Mouse (Mus musculus): ENCODE data around the gene Olfr625-ps1. TPM values are rescaled to one million over a fixed set of nuclear protein-coding genes. Genes with fewer than 3 reads are reported as not detected.

The Olfr625-ps1 gene
- not detected in 2 replicates for polyA plus RNA-seq (2014; fragmentation: Nextera tagmentation; extraction: Ambion mirVana)

GRCm38 (mm10) chr7:103682420-103682819, at the start of gene Olfr625-ps1:
TSS of gene Olfr625-ps1 (plus strand) at chr7:103682720.
- H3K9ac ChIP-seq (ENCODE audit: low read length): no peak within 1 kb of the TSS
- no peaks in the 10 kb centered on the region for H3K27me3 ChIP-seq (replicated peaks; ENCODE audit: control insufficient read depth, insufficient read depth, low read length)
- ATAC-seq (replicated peaks; ENCODE audit: low FRiP score, low TSS enrichment, low read depth): no peak
- DNase-seq (ENCODE audit: low spot score): no peak
- H3K36me3 ChIP-seq (ENCODE audit: control insufficient read depth, insufficient read depth, low read length): no peaks in the 10 kb centered on the region
- no peaks in the 10 kb centered on the region for H3K9me3 ChIP-seq (ENCODE audit: control insufficient read depth, low read length)
- no peak within 1 kb of the TSS for H3K4me2 ChIP-seq (ENCODE audit: low read length)
- no peak within 1 kb of the TSS for H3K4me3 ChIP-seq (ENCODE audit: low read depth, low read length)
- no peaks in the 10 kb centered on the region for H3K4me1 ChIP-seq (replicated peaks; ENCODE audit: control insufficient read depth, insufficient read depth, low read length)
- no peak within 1 kb of the TSS for H3K27ac ChIP-seq (ENCODE audit: low read depth)

GRCm38 (mm10) chr7:103636795-103637194, 45.7 kb upstream of the Olfr625-ps1 start:
- H3K4me1 ChIP-seq (replicated peaks; ENCODE audit: control insufficient read depth, insufficient read depth, low read length): no peaks in the 10 kb centered on the region
- H3K9ac ChIP-seq (ENCODE audit: low read length): no peak overlapping the region
- no peak for DNase-seq (ENCODE audit: low spot score)
- no peak overlapping the region for H3K27ac ChIP-seq (ENCODE audit: low read depth)
- H3K27me3 ChIP-seq (replicated peaks; ENCODE audit: control insufficient read depth, insufficient read depth, low read length): no peaks in the 10 kb centered on the region
- no peak overlapping the region for H3K4me2 ChIP-seq (ENCODE audit: low read length)
- H3K4me3 ChIP-seq (ENCODE audit: low read depth, low read length): no peak overlapping the region
- H3K9me3 ChIP-seq (ENCODE audit: control insufficient read depth, low read length): no peaks in the 10 kb centered on the region
- H3K36me3 ChIP-seq (ENCODE audit: control insufficient read depth, insufficient read depth, low read length): no peaks in the 10 kb centered on the region
- no peak for ATAC-seq (replicated peaks; ENCODE audit: low FRiP score, low TSS enrichment, low read depth)

- Histone ChIP-seq H3K27ac (ENCODE audit: low read depth) (no peak within 1 kb of the TSS), H3K9me3 (ENCODE audit: control insufficient read depth, low read length) (no peaks in the 10 kb centered on the region), H3K27me3 (replicated peaks; ENCODE audit: control insufficient read depth, insufficient read depth, low read length) (no peaks in the 10 kb centered on the region), H3K4me3 (ENCODE audit: low read depth, low read length) (no peak within 1 kb of the TSS), H3K36me3 (ENCODE audit: control insufficient read depth, insufficient read depth, low read length) (no peaks in the 10 kb centered on the region), H3K9ac (ENCODE audit: low read length) (no peak within 1 kb of the TSS), H3K4me2 (ENCODE audit: low read length) (no peak within 1 kb of the TSS), H3K4me1 (replicated peaks; ENCODE audit: control insufficient read depth, insufficient read depth, low read length) (no peaks in the 10 kb centered on the region)
- WGBS: 86% methylated on average over 1 of the region's 1 CpGs
- DNase-seq (ENCODE audit: low spot score): no peak
- no peak for ATAC-seq (replicated peaks; ENCODE audit: low FRiP score, low TSS enrichment, low read depth)
Observed at GRCm38 (mm10) chr7:103642602-103643001, 39.9 kb upstream of the Olfr625-ps1 start, which contains the start of gene Olfr622. TSS of gene Olfr622 (minus strand) at chr7:103642702.

GRCm38 (mm10) chr7:103644070-103644469, 38.5 kb upstream of the Olfr625-ps1 start:
- H3K27ac ChIP-seq (ENCODE audit: low read depth): no peak overlapping the region
- no peak for ATAC-seq (replicated peaks; ENCODE audit: low FRiP score, low TSS enrichment, low read depth)
- WGBS: 69% methylated on average over 4 of the region's 4 CpGs

GRCm38 (mm10) chr7:103663598-103663997, 18.9 kb upstream of the Olfr625-ps1 start, which contains the start of gene Olfr623:
TSS of gene Olfr623 (minus strand) at chr7:103663698.
- Histone ChIP-seq H3K4me3 (ENCODE audit: low read depth, low read length) (no peak within 1 kb of the TSS), H3K27me3 (replicated peaks; ENCODE audit: control insufficient read depth, insufficient read depth, low read length) (no peaks in the 10 kb centered on the region), H3K36me3 (ENCODE audit: control insufficient read depth, insufficient read depth, low read length) (no peaks in the 10 kb centered on the region), H3K4me1 (replicated peaks; ENCODE audit: control insufficient read depth, insufficient read depth, low read length) (no peaks in the 10 kb centered on the region), H3K9me3 (ENCODE audit: control insufficient read depth, low read length) (no peaks in the 10 kb centered on the region), H3K4me2 (ENCODE audit: low read length) (no peak within 1 kb of the TSS), H3K9ac (ENCODE audit: low read length) (no peak within 1 kb of the TSS), H3K27ac (ENCODE audit: low read depth) (no peak within 1 kb of the TSS)
- ATAC-seq (replicated peaks; ENCODE audit: low FRiP score, low TSS enrichment, low read depth) (no peak), DNase-seq (ENCODE audit: low spot score) (no peak)

More at GRCm38 (mm10) chr7:103644070-103644469, 38.5 kb upstream of the Olfr625-ps1 start:
- H3K27me3 ChIP-seq (replicated peaks; ENCODE audit: control insufficient read depth, insufficient read depth, low read length): no peaks in the 10 kb centered on the region
- no peak overlapping the region for H3K4me3 ChIP-seq (ENCODE audit: low read depth, low read length)
- no peak overlapping the region for H3K4me2 ChIP-seq (ENCODE audit: low read length)
- no peaks in the 10 kb centered on the region for H3K4me1 ChIP-seq (replicated peaks; ENCODE audit: control insufficient read depth, insufficient read depth, low read length)
- H3K9ac ChIP-seq (ENCODE audit: low read length): no peak overlapping the region
- DNase-seq (ENCODE audit: low spot score): no peak
- H3K36me3 ChIP-seq (ENCODE audit: control insufficient read depth, insufficient read depth, low read length): no peaks in the 10 kb centered on the region
- H3K9me3 ChIP-seq (ENCODE audit: control insufficient read depth, low read length): no peaks in the 10 kb centered on the region

- H3K4me1 ChIP-seq (replicated peaks; ENCODE audit: control insufficient read depth, insufficient read depth, low read length): no peaks in the 10 kb centered on the region
- H3K9me3 ChIP-seq (ENCODE audit: control insufficient read depth, low read length): no peaks in the 10 kb centered on the region
- no peak within 1 kb of the TSS for H3K4me3 ChIP-seq (ENCODE audit: low read depth, low read length)
- ATAC-seq (replicated peaks; ENCODE audit: low FRiP score, low TSS enrichment, low read depth) (no peak), DNase-seq (ENCODE audit: low spot score) (no peak)
- no peak within 1 kb of the TSS for H3K27ac ChIP-seq (ENCODE audit: low read depth)
- H3K36me3 ChIP-seq (ENCODE audit: control insufficient read depth, insufficient read depth, low read length): no peaks in the 10 kb centered on the region
- H3K27me3 ChIP-seq (replicated peaks; ENCODE audit: control insufficient read depth, insufficient read depth, low read length): no peaks in the 10 kb centered on the region
- WGBS: 84% methylated on average over 2 of the region's 2 CpGs
- no peak within 1 kb of the TSS for H3K4me2 ChIP-seq (ENCODE audit: low read length)
- H3K9ac ChIP-seq (ENCODE audit: low read length): no peak within 1 kb of the TSS
Observed at GRCm38 (mm10) chr7:103671091-103671490, 11.4 kb upstream of the Olfr625-ps1 start, which contains the start of gene Olfr624. TSS of gene Olfr624 (minus strand) at chr7:103671191.

GRCm38 (mm10) chr7:103699469-103699868, 16.9 kb downstream of the Olfr625-ps1 start:
- H3K4me3 ChIP-seq (ENCODE audit: low read depth, low read length): no peak overlapping the region
- DNase-seq (ENCODE audit: low spot score) (no peak), ATAC-seq (replicated peaks; ENCODE audit: low FRiP score, low TSS enrichment, low read depth) (no peak)
- no peak overlapping the region for H3K27ac ChIP-seq (ENCODE audit: low read depth)
- no peak overlapping the region for H3K4me2 ChIP-seq (ENCODE audit: low read length)
- WGBS: 87% methylated on average over 4 of the region's 4 CpGs
- H3K4me1 ChIP-seq (replicated peaks; ENCODE audit: control insufficient read depth, insufficient read depth, low read length): no peaks in the 10 kb centered on the region
- H3K27me3 ChIP-seq (replicated peaks; ENCODE audit: control insufficient read depth, insufficient read depth, low read length): no peaks in the 10 kb centered on the region
- H3K36me3 ChIP-seq (ENCODE audit: control insufficient read depth, insufficient read depth, low read length): no peaks in the 10 kb centered on the region
- no peaks in the 10 kb centered on the region for H3K9me3 ChIP-seq (ENCODE audit: control insufficient read depth, low read length)
- no peak overlapping the region for H3K9ac ChIP-seq (ENCODE audit: low read length)

GRCm38 (mm10) chr7:103712024-103712423, 29.5 kb downstream of the Olfr625-ps1 start:
- no peak for ATAC-seq (replicated peaks; ENCODE audit: low FRiP score, low TSS enrichment, low read depth)
- Histone ChIP-seq H3K27ac (ENCODE audit: low read depth) (no peak overlapping the region), H3K27me3 (replicated peaks; ENCODE audit: control insufficient read depth, insufficient read depth, low read length) (no peaks in the 10 kb centered on the region), H3K9ac (ENCODE audit: low read length) (no peak overlapping the region), H3K4me3 (ENCODE audit: low read depth, low read length) (no peak overlapping the region), H3K4me2 (ENCODE audit: low read length) (no peak overlapping the region), H3K4me1 (replicated peaks; ENCODE audit: control insufficient read depth, insufficient read depth, low read length) (no peaks in the 10 kb centered on the region), H3K9me3 (ENCODE audit: control insufficient read depth, low read length) (no peaks in the 10 kb centered on the region), H3K36me3 (ENCODE audit: control insufficient read depth, insufficient read depth, low read length) (no peaks in the 10 kb centered on the region)
- 44% methylated on average over 2 of the region's 2 CpGs for WGBS
- no peak for DNase-seq (ENCODE audit: low spot score)

- Histone ChIP-seq H3K4me1 (replicated peaks; ENCODE audit: control insufficient read depth, insufficient read depth, low read length) (no peaks in the 10 kb centered on the region), H3K9me3 (ENCODE audit: control insufficient read depth, low read length) (no peaks in the 10 kb centered on the region), H3K27me3 (replicated peaks; ENCODE audit: control insufficient read depth, insufficient read depth, low read length) (no peaks in the 10 kb centered on the region), H3K4me2 (ENCODE audit: low read length) (no peak within 1 kb of the TSS), H3K36me3 (ENCODE audit: control insufficient read depth, insufficient read depth, low read length) (no peaks in the 10 kb centered on the region), H3K4me3 (ENCODE audit: low read depth, low read length) (no peak within 1 kb of the TSS), H3K9ac (ENCODE audit: low read length) (no peak within 1 kb of the TSS), H3K27ac (ENCODE audit: low read depth) (no peak within 1 kb of the TSS)
- no peak for ATAC-seq (replicated peaks; ENCODE audit: low FRiP score, low TSS enrichment, low read depth)
- no peak for DNase-seq (ENCODE audit: low spot score)
Observed at GRCm38 (mm10) chr7:103714371-103714770, 31.9 kb downstream of the Olfr625-ps1 start, which contains the start of gene Olfr243. TSS of gene Olfr243 (plus strand) at chr7:103714671.
